Mouse (Mus musculus) ES-E14 (cell line): ENCODE measurements around the gene Prkd2.

Experiments
- CHD2 ChIP-seq: IDR thresholded peaks from 2 replicates; pipeline ENCODE4 v1.6.1; 2014; ENCODE audit warnings: mild to moderate bottlenecking, low read depth, low read length, inconsistent platforms
- ZC3H11A ChIP-seq: IDR thresholded peaks from 2 replicates; pipeline ENCODE4 v1.6.1; 2012; ENCODE audit warnings: low read depth, mild to moderate bottlenecking, inconsistent platforms, low read length, borderline replicate concordance

DNA sequence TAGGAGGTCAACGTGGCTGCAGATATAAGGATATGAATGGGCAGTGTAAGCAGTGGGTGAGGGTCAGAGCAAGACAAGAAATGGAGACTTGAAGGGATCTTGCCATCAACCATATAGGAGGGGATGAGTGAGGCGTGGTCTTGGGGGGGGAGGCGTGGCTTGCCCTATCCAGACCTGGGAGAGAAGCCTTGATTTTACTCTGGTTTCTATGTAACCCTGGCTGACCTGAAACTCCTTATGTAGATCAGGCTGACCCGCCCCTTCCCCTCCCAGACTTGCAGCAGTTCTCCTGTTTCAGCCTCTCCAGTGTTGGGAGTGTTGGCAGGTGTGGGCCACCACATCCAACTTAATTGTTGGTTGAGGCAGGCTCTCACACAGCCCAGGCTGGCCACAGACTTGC, 41.6 kb downstream of the Prkd2 start:
- TF ChIP-seq CHD2 (no peak), ZC3H11A (no peak)
